Comparison of ENCODE assay signal across 14 mouse cellular contexts in the genomic region with DNA sequence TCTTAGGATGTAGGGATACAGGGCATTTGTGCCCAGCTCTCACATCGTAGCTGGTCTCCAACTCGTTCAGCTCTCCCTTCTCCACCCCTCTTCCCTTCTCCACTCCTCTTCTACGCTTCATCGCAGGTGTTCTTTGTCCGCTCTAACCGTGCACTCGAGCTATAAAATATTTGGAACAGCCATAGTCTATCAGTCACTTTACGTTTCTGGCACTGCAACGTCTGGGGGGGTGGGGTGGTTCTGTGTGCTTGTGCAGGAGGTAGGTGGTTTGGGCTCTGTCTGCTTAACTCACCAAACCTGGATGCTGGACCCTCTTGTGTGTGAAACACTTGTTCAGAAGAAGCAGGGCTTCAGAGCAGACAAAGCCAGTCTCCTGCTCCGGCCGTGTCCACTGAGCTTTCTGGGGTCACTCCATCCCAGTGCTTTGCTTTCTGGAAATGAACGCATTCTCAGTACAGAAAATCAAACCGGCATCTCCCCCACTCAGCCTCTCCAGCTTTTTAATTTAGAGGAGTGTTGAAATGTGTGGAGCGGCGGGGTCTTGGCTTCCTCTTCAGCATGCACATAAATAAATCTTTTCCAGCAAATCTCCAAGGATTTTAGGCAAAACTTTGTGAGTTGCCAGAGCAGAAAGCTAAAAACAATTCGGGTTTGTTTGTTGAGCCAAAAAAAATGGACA.
DNase-seq lines count a peak whose midpoint lies in the region; ATAC-seq lines count a peak whose summit lies in the region.
"Had no signal": no experiment of that assay in that cellular context is flagged by ENCODE, and none has a peak within 500 bp of the region (broad histone marks: within the 10 kb centered on the region; RNA-seq: fewer than 3 reads in every experiment).

No protein-coding gene starts in this region.

- no peak overlapping the region for H3K4me3 ChIP-seq in neural tube, embryonic 12.5 days
- H3K4me3 ChIP-seq in intestine, embryonic 16.5 days (ENCODE audit: low read length) = no peak overlapping the region
- H3K4me3 ChIP-seq: erythroblast, embryonic 14.5 days; liver, embryonic 12.5 days; midbrain, embryonic 13.5 days had no signal

- no peaks in the 10 kb centered on the region for H3K27me3 ChIP-seq in neural tube, embryonic 12.5 days (replicated peaks)
- no peaks in the 10 kb centered on the region for H3K27me3 ChIP-seq in intestine, embryonic 16.5 days (replicated peaks; ENCODE audit: control insufficient read depth, insufficient read depth, low read length)
- H3K27me3 ChIP-seq: liver, embryonic 12.5 days; midbrain, embryonic 13.5 days had no signal

- H3K4me2 ChIP-seq in neural tube, embryonic 12.5 days (replicated peaks) = no peak overlapping the region
- no peak overlapping the region for H3K4me2 ChIP-seq in intestine, embryonic 16.5 days (ENCODE audit: low read depth, low read length)
- H3K4me2 ChIP-seq: liver, embryonic 12.5 days; midbrain, embryonic 13.5 days had no signal

- H3K9ac ChIP-seq in neural tube, embryonic 12.5 days = 0 out of 2 replicates have a peak overlapping the region, but pooled peaks have one; percentile 8
- no peak overlapping the region for H3K9ac ChIP-seq in intestine, embryonic 16.5 days (ENCODE audit: low read depth, low read length)
- H3K9ac ChIP-seq: liver, embryonic 12.5 days; midbrain, embryonic 13.5 days had no signal

- peak; percentile 5 for DNase-seq in adrenal gland, postnatal 14 days
- DNase-seq in adrenal gland, postnatal 36 days = no peak
- no peak for DNase-seq in neural tube, embryonic 10.5 days (ENCODE audit: extremely low spot score, low spot score)
- peak; percentile 34 for DNase-seq in skeletal muscle tissue, adult 2 months (ENCODE audit: low read depth, low spot score)
- no peak for DNase-seq in cerebellum, adult 8-10 months
- no peak for DNase-seq in embryo, embryonic 9.5 days (ENCODE audit: extremely low spot score)
- DNase-seq: adrenal gland, adult 8-10 months; cerebellum, adult 2 months; layer of hippocampus, adult 9-11 months had no signal

- H3K4me1 ChIP-seq in neural tube, embryonic 12.5 days = 0 out of 2 replicates have a peak, but pooled peaks cover 3% of the 10 kb centered on the region
- 0 out of 2 replicates have a peak, but pooled peaks cover 4% of the 10 kb centered on the region for H3K4me1 ChIP-seq in intestine, embryonic 16.5 days (ENCODE audit: control insufficient read depth, insufficient read depth, low read length)
- H3K4me1 ChIP-seq: liver, embryonic 12.5 days; midbrain, embryonic 13.5 days had no signal

- no peaks in the 10 kb centered on the region for H3K9me3 ChIP-seq in neural tube, embryonic 12.5 days
- no peaks in the 10 kb centered on the region for H3K9me3 ChIP-seq in intestine, embryonic 16.5 days (ENCODE audit: control insufficient read depth, low read length)
- H3K9me3 ChIP-seq: liver, embryonic 12.5 days; midbrain, embryonic 13.5 days had no signal

- no peak for ATAC-seq in neural tube, embryonic 12.5 days (ENCODE audit: low FRiP score, low read depth)
- peak; percentile 36; the same call in 1 of the 2 replicates for ATAC-seq in intestine, embryonic 16.5 days
- ATAC-seq: liver, embryonic 12.5 days; midbrain, embryonic 13.5 days had no signal

- H3K27ac ChIP-seq in neural tube, embryonic 12.5 days = no peak overlapping the region
- no peak overlapping the region for H3K27ac ChIP-seq in intestine, embryonic 16.5 days (ENCODE audit: low read length)
- H3K27ac ChIP-seq: liver, embryonic 12.5 days; midbrain, embryonic 13.5 days had no signal

- WGBS in neural tube, embryonic 12.5 days = 74% methylated on average over 16 of the region's 16 CpGs
- WGBS in intestine, embryonic 16.5 days = 49% methylated on average over 16 of the region's 16 CpGs

- no peaks in the 10 kb centered on the region for H3K36me3 ChIP-seq in neural tube, embryonic 12.5 days
- no peaks in the 10 kb centered on the region for H3K36me3 ChIP-seq in intestine, embryonic 16.5 days (ENCODE audit: control insufficient read depth, insufficient read depth, low read length)
- H3K36me3 ChIP-seq: liver, embryonic 12.5 days; midbrain, embryonic 13.5 days had no signal

Comparison
In these comparisons a context has a peak if more than half of its experiments do, and no peak if none do; other contexts are left out.
1. DNase-seq: peak in adrenal gland, postnatal 14 days (single experiment) and skeletal muscle tissue, adult 2 months (single experiment); none in adrenal gland, postnatal 36 days (0 of 2), neural tube, embryonic 10.5 days (single experiment), cerebellum, adult 8-10 months (single experiment) and embryo, embryonic 9.5 days (single experiment).